Mouse (Mus musculus): ENCODE measurements around the gene Proser2.

Proser2 gene

GRCm38 (mm10) chr2:6129555-6130355 lies at the start of gene Proser2:
Gene Proser2 (minus strand): TSS chr2:6130211.
- DNase-seq (ENCODE audit: low spot score in 2 of 2), result peak in 1 of 2 experiments; percentile 21

- DNase-seq (ENCODE audit: low spot score in 2 of 2), result no peak
Measured at GRCm38 (mm10) chr2:6179749-6180117, 49.7 kb upstream of the Proser2 start.

- DNase-seq (ENCODE audit: low spot score in 2 of 2), result no peak
Measured at GRCm38 (mm10) chr2:6178901-6179748, 49.1 kb upstream of the Proser2 start.

- no peak for DNase-seq (ENCODE audit: low spot score in 2 of 2)
Measured at GRCm38 (mm10) chr2:6173013-6173412, 43.0 kb upstream of the Proser2 start.

GRCm38 (mm10) chr2:6168560-6168959 lies 38.5 kb upstream of the Proser2 start:
- no peak for DNase-seq (ENCODE audit: low spot score in 2 of 2)

GRCm38 (mm10) chr2:6167843-6168558 lies 38.0 kb upstream of the Proser2 start:
- DNase-seq (ENCODE audit: low spot score in 2 of 2), result peak; percentile 64 to 83

GRCm38 (mm10) chr2:6165771-6166170 lies 35.8 kb upstream of the Proser2 start:
- DNase-seq (ENCODE audit: low spot score in 2 of 2), result no peak

GRCm38 (mm10) chr2:6164606-6165290 lies 34.7 kb upstream of the Proser2 start:
- no peak for DNase-seq (ENCODE audit: low spot score in 2 of 2)

GRCm38 (mm10) chr2:6162366-6163040 lies 32.5 kb upstream of the Proser2 start:
- DNase-seq (ENCODE audit: low spot score in 2 of 2), result peak in 1 of 2 experiments; percentile 19

- DNase-seq (ENCODE audit: low spot score in 2 of 2), result no peak
Measured at GRCm38 (mm10) chr2:6159735-6160134, 29.7 kb upstream of the Proser2 start.

- no peak for DNase-seq (ENCODE audit: low spot score in 2 of 2)
Measured at GRCm38 (mm10) chr2:6159219-6159618, 29.2 kb upstream of the Proser2 start.

- DNase-seq (ENCODE audit: low spot score in 2 of 2), result no peak
Measured at GRCm38 (mm10) chr2:6157635-6158034, 27.6 kb upstream of the Proser2 start.

GRCm38 (mm10) chr2:6157208-6157607 lies 27.2 kb upstream of the Proser2 start:
- DNase-seq (ENCODE audit: low spot score in 2 of 2), result no peak

GRCm38 (mm10) chr2:6149801-6150200 lies 19.8 kb upstream of the Proser2 start:
- DNase-seq (ENCODE audit: low spot score in 2 of 2), result no peak

- no peak for DNase-seq (ENCODE audit: low spot score in 2 of 2)
Measured at GRCm38 (mm10) chr2:6146901-6147300, 16.9 kb upstream of the Proser2 start.

GRCm38 (mm10) chr2:6146257-6146656 lies 16.2 kb upstream of the Proser2 start:
- no peak for DNase-seq (ENCODE audit: low spot score in 2 of 2)

- no peak for DNase-seq (ENCODE audit: low spot score in 2 of 2)
Measured at GRCm38 (mm10) chr2:6145611-6146010, 15.6 kb upstream of the Proser2 start.

GRCm38 (mm10) chr2:6142915-6143654 lies 13.1 kb upstream of the Proser2 start:
- no peak for DNase-seq (ENCODE audit: low spot score in 2 of 2)

GRCm38 (mm10) chr2:6140572-6141161 lies 10.7 kb upstream of the Proser2 start:
- DNase-seq (ENCODE audit: low spot score in 2 of 2), result no peak

- no peak for DNase-seq (ENCODE audit: low spot score in 2 of 2)
Measured at GRCm38 (mm10) chr2:6133871-6134270, 3.9 kb upstream of the Proser2 start.

Measured in spleen, postnatal 4 days (tissue).